Mouse (Mus musculus) thymus, adult 2 months (tissue): Measurements from ENCODE around the gene Clstn2. TPM values are rescaled to one million over a fixed set of nuclear protein-coding genes. Genes with fewer than 3 reads are reported as not detected.

ENCODE experiments used
- DNase-seq: peaks from one replicate; pipeline ENCODE4 v3.0.0; 2021
- H3K27ac ChIP-seq: fragments of 200-500 bp; 2 replicates; pipeline ENCODE4 v1.5.1; 2012; ENCODE audit warnings: low read length, control low read depth; ENCODE audit not compliant: control insufficient read depth, insufficient read depth
- H3K27me3 ChIP-seq: fragments of 200-500 bp; 2 replicates; pipeline ENCODE4 v1.6.1; 2012; ENCODE audit warnings: mild to moderate bottlenecking, low read length, moderate library complexity, mixed read lengths; ENCODE audit not compliant: control insufficient read depth, insufficient read depth
- H3K36me3 ChIP-seq: fragments of 200-500 bp; 2 replicates; pipeline ENCODE4 v1.6.1; 2012; ENCODE audit warnings: mild to moderate bottlenecking, low read length, moderate library complexity; ENCODE audit not compliant: control insufficient read depth, insufficient read depth
- H3K4me1 ChIP-seq: fragments of 200-500 bp; replicated peaks from 2 replicates; pipeline ENCODE4 v1.6.1; 2012; ENCODE audit warnings: low read length; ENCODE audit not compliant: control insufficient read depth, insufficient read depth
- H3K4me3 ChIP-seq: fragments of 200-500 bp; 2 replicates; pipeline ENCODE4 v1.5.1; 2012; ENCODE audit warnings: mild to moderate bottlenecking, low read length, control low read depth, moderate library complexity; ENCODE audit not compliant: control insufficient read depth, insufficient read depth
- CTCF ChIP-seq: fragments of 200-500 bp; IDR thresholded peaks from 2 replicates; pipeline ENCODE4 v1.5.1; 2012; ENCODE audit warnings: mild to moderate bottlenecking, control low read depth, low read length, moderate library complexity, borderline replicate concordance; ENCODE audit not compliant: control insufficient read depth, poor library complexity, insufficient read depth; ENCODE audit errors: extremely low read depth
- POLR2A ChIP-seq: fragments of 200-500 bp; IDR thresholded peaks from 2 replicates; pipeline ENCODE4 v1.6.1; 2012; ENCODE audit warnings: mild to moderate bottlenecking, low read length, control low read depth, moderate library complexity; ENCODE audit not compliant: control insufficient read depth, poor library complexity, insufficient read depth; ENCODE audit errors: extremely low read depth
- WGBS: fragments of 180-500 bp; shearing (Covaris S2); methylation state at CpG from one replicate; pipeline ENCODE4 v1.1.7; 2018; 5-methylcytosine and 5-hydroxymethylcytosine counted together
- polyA plus RNA-seq: library from polyadenylated mRNA; depleted of rRNA; stranded (reverse); fragments of >200 nt; gene quantifications from 2 replicates; pipeline ENCODE4 v1.2.3, GENCODE M21; 2012

Clstn2 gene
- polyA plus RNA-seq, 1 experiment: 0.27 TPM

GRCm38 (mm10) chr9:97847873-97848838, 184.8 kb downstream of the Clstn2 start:
- Histone ChIP-seq H3K4me1 (no peaks in the 10 kb centered on the region), H3K27ac (no peak overlapping the region), H3K36me3 (no peaks in the 10 kb centered on the region), H3K27me3 (no peaks in the 10 kb centered on the region), H3K4me3 (no peak overlapping the region)
- DNase-seq: no peak
- WGBS: 62% methylated on average over 12 of the region's 12 CpGs
- TF ChIP-seq POLR2A: no peak
- TF ChIP-seq CTCF: no peak

GRCm38 (mm10) chr9:97842054-97842453, 190.9 kb downstream of the Clstn2 start:
- Histone ChIP-seq H3K27ac (no peak overlapping the region), H3K36me3 (no peaks in the 10 kb centered on the region), H3K27me3 (no peaks in the 10 kb centered on the region), H3K4me3 (no peak overlapping the region), H3K4me1 (no peaks in the 10 kb centered on the region)
- WGBS: 72% methylated on average over 7 of the region's 7 CpGs
- TF ChIP-seq POLR2A: no peak
- no peak for TF ChIP-seq CTCF
- DNase-seq: no peak

GRCm38 (mm10) chr9:97831216-97831615, 201.8 kb downstream of the Clstn2 start:
- no peaks in the 10 kb centered on the region for H3K27me3 ChIP-seq
- DNase-seq: no peak
- H3K36me3 ChIP-seq: no peaks in the 10 kb centered on the region
- WGBS: 94% methylated on average over 3 of the region's 3 CpGs
- TF ChIP-seq CTCF (no peak), POLR2A (no peak)
- no peak overlapping the region for H3K27ac ChIP-seq
- no peak overlapping the region for H3K4me3 ChIP-seq
- H3K4me1 ChIP-seq: no peaks in the 10 kb centered on the region

- H3K4me3 ChIP-seq: no peak overlapping the region
- H3K27me3 ChIP-seq: no peaks in the 10 kb centered on the region
- 87% methylated on average over 2 of the region's 2 CpGs for WGBS
- no peaks in the 10 kb centered on the region for H3K4me1 ChIP-seq
- TF ChIP-seq CTCF (no peak), POLR2A (no peak)
- H3K36me3 ChIP-seq: no peaks in the 10 kb centered on the region
- DNase-seq: no peak
- H3K27ac ChIP-seq: no peak overlapping the region
Measured at GRCm38 (mm10) chr9:97829919-97830318, 203.1 kb downstream of the Clstn2 start.

GRCm38 (mm10) chr9:97827689-97828088, 205.3 kb downstream of the Clstn2 start:
- no peak for DNase-seq
- 91% methylated on average over 10 of the region's 10 CpGs for WGBS
- Histone ChIP-seq H3K4me1 (no peaks in the 10 kb centered on the region), H3K4me3 (no peak overlapping the region), H3K27ac (no peak overlapping the region), H3K27me3 (no peaks in the 10 kb centered on the region), H3K36me3 (no peaks in the 10 kb centered on the region)
- TF ChIP-seq POLR2A: no peak
- TF ChIP-seq CTCF: no peak

- 91% methylated on average over 16 of the region's 16 CpGs for WGBS
- no peaks in the 10 kb centered on the region for H3K27me3 ChIP-seq
- H3K4me1 ChIP-seq: no peaks in the 10 kb centered on the region
- H3K4me3 ChIP-seq: no peak overlapping the region
- H3K36me3 ChIP-seq: no peaks in the 10 kb centered on the region
- no peak for DNase-seq
- TF ChIP-seq POLR2A (no peak), CTCF (no peak)
- H3K27ac ChIP-seq: no peak overlapping the region
Measured at GRCm38 (mm10) chr9:97826077-97826947, 206.7 kb downstream of the Clstn2 start.
